Mouse (Mus musculus) stomach, embryonic 16.5 days (tissue): ENCODE measurements around the gene Cyp4x1. TPM values are rescaled to one million over a fixed set of nuclear protein-coding genes. Genes with fewer than 3 reads are reported as not detected.

Experiments used
- ATAC-seq: fragments of 200-750 bp; cut with Nextera tagmentation; 2 replicates; pipeline ENCODE4 v1.8.0; 2017; ENCODE audit warnings: moderate number of reproducible peaks, moderate TSS enrichment; ENCODE audit not compliant: insufficient read depth, low FRiP score
- H3K27ac ChIP-seq: fragments of 300-500 bp; sonication (generic); 2 replicates; pipeline ENCODE4 v1.5.1; 2014; ENCODE audit warnings: low read length
- H3K27me3 ChIP-seq: fragments of 300-500 bp; sonication (generic); 2 replicates; pipeline ENCODE4 v1.6.1; 2014; ENCODE audit warnings: low read length, control low read depth, mixed read lengths; ENCODE audit not compliant: control insufficient read depth, insufficient read depth
- H3K36me3 ChIP-seq: fragments of 300-500 bp; sonication (generic); 2 replicates; pipeline ENCODE4 v1.6.1; 2014; ENCODE audit warnings: low read length; ENCODE audit not compliant: control insufficient read depth, insufficient read depth
- H3K4me1 ChIP-seq: fragments of 300-500 bp; sonication (generic); 2 replicates; pipeline ENCODE4 v1.6.1; 2014; ENCODE audit warnings: low read length, control low read depth, mixed read lengths; ENCODE audit not compliant: control insufficient read depth, insufficient read depth
- H3K4me2 ChIP-seq: fragments of 300-500 bp; sonication (generic); 2 replicates; pipeline ENCODE4 v1.6.1; 2014; ENCODE audit warnings: low read depth, low read length, mixed read lengths
- H3K4me3 ChIP-seq: fragments of 300-500 bp; sonication (generic); replicated peaks from 2 replicates; pipeline ENCODE4 v1.5.1; 2014; ENCODE audit warnings: mild to moderate bottlenecking, low read length
- H3K9ac ChIP-seq: fragments of 300-500 bp; sonication (generic); 2 replicates; pipeline ENCODE4 v1.6.1; 2014; ENCODE audit warnings: low read length
- H3K9me3 ChIP-seq: fragments of 300-500 bp; sonication (generic); replicated peaks from 2 replicates; pipeline ENCODE4 v1.6.1; 2016; ENCODE audit warnings: low read length, control low read depth; ENCODE audit not compliant: control insufficient read depth
- WGBS: fragments of 180-500 bp; shearing (Covaris S2); extraction: QIAGEN DNeasy Blood & Tissue Kit; methylation state at CpG from one replicate; pipeline ENCODE4 v1.1.7; 2014; 5-methylcytosine and 5-hydroxymethylcytosine counted together
- polyA plus RNA-seq: library from polyadenylated mRNA; unstranded; fragments of >200 nt; fragmentation: Nextera tagmentation; extraction: Ambion mirVana; gene quantifications from 2 replicates; pipeline ENCODE4 v1.2.1, GENCODE M21; 2015

The Cyp4x1 gene
- polyA plus RNA-seq, 1 experiment from 2014 or later, result 0.61 TPM

DNA sequence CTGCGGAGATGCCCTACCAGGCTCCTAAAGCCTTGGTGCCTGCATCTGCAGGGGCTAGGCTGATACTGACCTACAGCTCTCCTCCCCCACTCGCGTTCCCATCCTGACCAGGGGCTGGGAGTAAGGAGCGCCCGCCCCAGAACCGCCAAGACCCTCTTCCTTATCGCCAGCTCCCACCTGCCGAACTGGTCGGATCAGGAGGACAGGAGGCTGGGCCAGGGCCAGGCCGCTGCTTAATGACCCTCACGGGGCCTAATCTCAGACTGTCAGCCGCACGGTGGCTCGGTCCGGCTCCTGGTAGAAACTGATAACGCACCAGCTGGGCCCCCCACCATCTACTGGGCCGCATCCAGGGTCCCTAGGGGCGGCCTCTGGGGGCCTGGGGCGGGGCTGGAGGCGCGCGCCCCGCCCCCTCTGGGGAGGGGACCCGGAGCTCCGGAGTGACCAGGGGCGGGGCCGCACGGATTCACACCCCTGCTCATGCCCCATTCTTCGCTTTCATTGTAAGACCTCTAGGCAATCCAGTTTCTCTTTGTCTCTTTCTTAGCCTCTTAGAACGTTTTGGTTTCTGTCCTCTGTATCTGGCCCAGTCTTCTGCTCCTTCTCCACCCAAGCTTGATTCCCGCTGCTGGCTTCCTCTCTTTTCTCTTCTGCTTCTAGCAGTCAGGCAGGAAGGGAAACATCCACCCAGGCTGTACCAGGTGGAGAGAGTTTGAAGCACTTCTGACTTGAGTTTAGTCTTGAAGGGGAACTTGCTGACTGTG, 38.2 kb downstream of the Cyp4x1 start:
- H3K9ac ChIP-seq, result peak overlapping the region; percentile 69

DNA sequence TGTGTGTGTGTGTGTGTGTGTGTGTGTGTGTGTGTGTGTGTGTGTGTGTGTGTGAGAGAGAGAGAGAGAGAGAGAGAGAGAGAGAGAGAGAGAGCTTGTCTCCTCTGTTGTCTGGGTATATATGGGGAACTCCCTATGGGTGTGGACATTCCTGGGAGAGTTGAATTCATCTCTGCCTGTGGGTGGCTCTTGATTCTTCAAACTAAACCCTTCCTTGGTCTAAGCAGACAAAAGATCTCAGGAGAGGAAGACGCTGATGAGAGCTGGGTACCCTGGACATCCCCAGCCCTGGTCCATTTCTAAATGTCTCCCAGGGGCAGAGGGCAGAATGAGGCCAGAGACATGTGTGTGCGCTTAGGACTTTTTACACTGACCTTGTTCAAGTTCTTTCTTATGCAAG, 40.0 kb downstream of the Cyp4x1 start:
- H3K4me1 ChIP-seq, result peaks cover 19% of the 10 kb centered on the region
- H3K4me3 ChIP-seq, result no peak overlapping the region
- no peak overlapping the region; the same call in 1 of the 2 replicates for H3K27ac ChIP-seq
- no peak for ATAC-seq
- H3K36me3 ChIP-seq, result no peaks in the 10 kb centered on the region
- 75% methylated on average over 2 of the region's 2 CpGs for WGBS
- H3K4me2 ChIP-seq, result no peak overlapping the region
- no peaks in the 10 kb centered on the region for H3K9me3 ChIP-seq
- no peak overlapping the region for H3K9ac ChIP-seq
- peaks cover 3% of the 10 kb centered on the region; the same call in 1 of the 2 replicates for H3K27me3 ChIP-seq

More for the DNA sequence above, 38.2 kb downstream of the Cyp4x1 start:
- peak; percentile 86 for ATAC-seq
- Histone ChIP-seq H3K9me3 (no peaks in the 10 kb centered on the region), H3K4me2 (peak overlapping the region; percentile 82), H3K27me3 (peaks cover 3% of the 10 kb centered on the region; the same call in 1 of the 2 replicates), H3K36me3 (no peaks in the 10 kb centered on the region), H3K27ac (peak overlapping the region; percentile 93), H3K4me1 (peaks cover 19% of the 10 kb centered on the region), H3K4me3 (peak overlapping the region; percentile 50)
- WGBS, result under 1% methylated on average over 31 of the region's 31 CpGs

DNA sequence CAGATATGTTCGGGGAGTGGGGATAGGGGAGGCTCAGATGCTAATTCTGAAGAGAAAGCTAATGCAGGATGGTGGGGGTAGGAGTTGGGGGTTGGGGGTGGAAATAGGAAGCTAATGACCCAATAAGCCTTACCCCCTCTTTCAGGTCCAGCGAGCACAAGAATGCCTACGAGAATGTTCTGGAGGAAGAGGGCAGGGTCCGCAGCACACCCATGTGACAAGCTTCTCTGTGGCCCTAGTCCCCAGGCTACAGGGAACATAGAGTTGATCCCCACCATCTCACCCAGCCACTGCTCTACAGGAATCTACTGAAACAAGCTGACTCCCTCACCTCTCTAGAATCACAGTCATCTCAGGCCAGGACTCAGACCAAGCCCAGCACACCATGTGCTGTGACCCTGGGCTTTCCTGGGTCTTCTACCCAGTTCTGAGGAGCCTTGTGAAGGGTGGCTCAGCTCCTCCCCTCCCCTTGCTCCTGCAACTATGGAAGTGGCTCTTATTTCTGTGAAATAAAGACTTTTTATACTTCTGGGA, 40.7 kb downstream of the Cyp4x1 start:
- peaks cover 3% of the 10 kb centered on the region; the same call in 1 of the 2 replicates for H3K27me3 ChIP-seq
- no peaks in the 10 kb centered on the region for H3K9me3 ChIP-seq
- ATAC-seq, result no peak
- H3K4me3 ChIP-seq, result no peak overlapping the region
- no peaks in the 10 kb centered on the region for H3K36me3 ChIP-seq
- no peak overlapping the region for H3K4me2 ChIP-seq
- no peak overlapping the region; the same call in 1 of the 2 replicates for H3K27ac ChIP-seq
- no peak overlapping the region for H3K9ac ChIP-seq
- peaks cover 19% of the 10 kb centered on the region for H3K4me1 ChIP-seq
- WGBS, result 81% methylated on average over 4 of the region's 4 CpGs

DNA sequence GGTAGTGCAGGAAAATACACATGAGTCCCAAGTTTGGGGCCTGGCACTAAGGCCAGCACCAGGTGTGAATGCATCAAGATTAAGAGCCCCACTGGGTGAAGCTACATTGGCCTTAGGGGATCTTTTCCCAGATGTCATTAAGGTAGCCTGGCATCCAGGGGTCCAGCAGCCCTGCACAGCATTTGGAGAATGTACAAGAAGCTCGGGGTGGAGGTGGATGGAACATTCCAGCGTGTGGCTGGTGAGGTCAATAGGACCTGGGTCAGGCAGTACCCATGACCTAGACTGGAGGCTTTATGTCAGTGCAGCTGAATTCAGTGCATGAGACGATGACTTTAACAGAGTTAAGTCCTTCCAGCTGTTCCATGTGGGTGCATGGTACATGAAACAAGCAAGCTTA, 42.3 kb downstream of the Cyp4x1 start:
- no peak overlapping the region for H3K4me2 ChIP-seq
- 76% methylated on average over 3 of the region's 3 CpGs for WGBS
- no peak overlapping the region for H3K9ac ChIP-seq
- H3K27me3 ChIP-seq, result no peaks in the 10 kb centered on the region; the same call in 1 of the 2 replicates
- peaks cover 16% of the 10 kb centered on the region for H3K4me1 ChIP-seq
- no peak overlapping the region for H3K4me3 ChIP-seq
- H3K27ac ChIP-seq, result no peak overlapping the region
- no peaks in the 10 kb centered on the region for H3K9me3 ChIP-seq
- H3K36me3 ChIP-seq, result no peaks in the 10 kb centered on the region
- ATAC-seq, result no peak

DNA sequence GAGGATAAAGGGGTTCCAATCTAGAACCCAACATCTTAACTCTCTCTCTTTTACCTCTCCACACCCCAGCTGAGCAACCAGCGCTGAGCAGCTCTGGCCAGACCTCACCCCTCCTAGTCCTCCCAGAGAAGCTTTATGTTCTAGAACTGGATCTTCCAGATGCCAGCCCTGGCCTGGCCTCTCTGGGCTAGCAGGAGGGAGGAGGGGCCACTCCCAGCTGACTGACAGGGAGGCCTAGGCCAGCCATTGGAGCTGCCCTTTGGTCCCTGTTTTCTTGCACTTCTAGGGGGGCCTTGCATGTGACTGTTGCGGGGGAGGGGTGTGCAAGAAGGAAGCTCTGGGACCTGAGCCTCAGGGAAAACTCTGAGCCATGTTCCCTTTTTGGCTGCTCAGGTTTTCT, 43.5 kb downstream of the Cyp4x1 start:
- Histone ChIP-seq H3K4me1 (peaks cover 6% of the 10 kb centered on the region; the same call in 1 of the 2 replicates), H3K4me2 (0 out of 2 replicates have a peak overlapping the region, but pooled peaks have one; percentile 10), H3K4me3 (no peak overlapping the region), H3K27ac (peak overlapping the region; percentile 54; the same call in 1 of the 2 replicates), H3K9ac (no peak overlapping the region), H3K36me3 (no peaks in the 10 kb centered on the region), H3K9me3 (no peaks in the 10 kb centered on the region), H3K27me3 (no peaks in the 10 kb centered on the region; the same call in 1 of the 2 replicates)
- 55% methylated on average over 2 of the region's 2 CpGs for WGBS
- ATAC-seq, result peak; percentile 74

DNA sequence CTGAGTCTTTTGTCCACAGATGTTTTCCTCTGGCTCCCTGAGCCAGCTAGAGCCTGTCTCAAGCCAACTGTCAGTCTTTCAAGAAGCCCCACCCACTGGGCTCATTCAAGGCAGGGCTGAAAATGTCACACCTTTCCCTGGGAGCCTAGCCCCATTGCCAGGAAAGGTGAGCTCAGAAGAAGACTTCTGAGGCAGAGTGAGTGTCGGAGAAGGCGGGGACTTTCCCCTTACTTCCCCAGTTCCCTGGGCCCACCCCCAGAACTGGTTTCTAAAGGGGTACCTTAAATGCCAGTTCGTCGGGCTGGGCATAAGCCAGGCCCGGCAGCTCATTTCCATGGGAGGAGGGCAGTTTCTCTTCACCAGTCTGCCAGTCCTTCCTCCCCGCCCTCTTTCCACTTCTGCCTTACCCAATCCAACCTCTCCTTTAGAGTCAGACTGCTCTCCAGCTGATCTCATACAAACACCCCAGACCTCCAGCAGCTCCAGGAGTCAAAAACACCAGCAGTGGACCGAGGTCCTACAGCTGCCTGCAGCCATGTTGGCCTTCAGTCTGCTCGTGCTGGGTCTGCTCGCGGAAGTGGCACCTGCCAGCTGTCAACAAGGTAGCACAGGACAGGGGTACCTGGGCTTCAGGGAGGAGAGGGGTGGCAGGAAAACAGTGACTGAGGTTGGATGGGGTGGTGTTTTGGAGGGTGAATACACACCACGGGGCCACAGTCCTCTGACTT, 45.3 kb downstream of the Cyp4x1 start, which contains the start of gene Pdzk1ip1:
Gene Pdzk1ip1 (plus strand): TSS at position 98 of the 728 bp plus-strand sequence.
- WGBS, result 15% methylated on average over 11 of the region's 11 CpGs
- H3K27me3 ChIP-seq, result no peaks in the 10 kb centered on the region; the same call in 1 of the 2 replicates
- peak; percentile 76 for ATAC-seq
- 0 out of 2 replicates have a peak, but pooled peaks cover 2% of the 10 kb centered on the region for H3K4me1 ChIP-seq
- H3K9me3 ChIP-seq, result no peaks in the 10 kb centered on the region
- no peaks in the 10 kb centered on the region for H3K36me3 ChIP-seq
- peak within 1 kb of the TSS; percentile 47 for H3K4me2 ChIP-seq
- peak within 1 kb of the TSS; percentile 84 for H3K27ac ChIP-seq
- H3K9ac ChIP-seq, result peak within 1 kb of the TSS; percentile 66
- H3K4me3 ChIP-seq, result peak within 1 kb of the TSS; percentile 43

DNA sequence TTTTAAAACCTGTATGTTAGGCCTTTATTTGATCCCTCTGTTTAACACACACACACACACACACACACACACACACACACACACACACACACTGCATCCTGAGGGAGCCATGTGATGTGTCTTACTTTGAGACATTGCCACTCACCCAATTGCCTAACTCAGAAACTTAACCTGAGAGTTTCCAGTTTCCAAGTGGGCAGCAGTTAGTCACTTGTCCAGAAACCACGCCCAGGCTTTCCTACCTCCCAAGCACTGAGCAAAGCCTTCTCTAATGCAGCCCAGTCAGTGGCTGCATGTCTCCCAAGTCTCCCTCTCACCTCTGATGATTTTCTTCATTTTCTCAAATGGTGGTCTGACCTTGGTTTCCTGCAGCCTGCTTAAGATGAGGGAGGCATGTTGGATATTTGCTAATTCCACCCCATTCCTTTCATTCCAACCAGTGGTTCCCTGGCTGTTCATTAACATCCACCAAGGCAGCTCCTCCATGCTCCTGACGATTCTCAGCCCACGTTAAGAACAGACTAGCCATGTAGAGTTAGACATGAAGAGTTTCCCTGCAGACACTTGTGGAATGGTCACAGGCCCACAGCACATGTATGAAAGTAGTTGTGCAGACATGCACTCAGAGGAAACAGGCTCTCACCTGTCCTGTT, 47.2 kb downstream of the Cyp4x1 start:
- Histone ChIP-seq H3K4me2 (no peak overlapping the region), H3K27me3 (no peaks in the 10 kb centered on the region; the same call in 1 of the 2 replicates), H3K36me3 (no peaks in the 10 kb centered on the region), H3K9ac (no peak overlapping the region), H3K9me3 (no peaks in the 10 kb centered on the region), H3K27ac (no peak overlapping the region), H3K4me1 (0 out of 2 replicates have a peak, but pooled peaks cover 2% of the 10 kb centered on the region), H3K4me3 (no peak overlapping the region)
- no peak for ATAC-seq
- 40% methylated on average over 3 of the region's 3 CpGs for WGBS

DNA sequence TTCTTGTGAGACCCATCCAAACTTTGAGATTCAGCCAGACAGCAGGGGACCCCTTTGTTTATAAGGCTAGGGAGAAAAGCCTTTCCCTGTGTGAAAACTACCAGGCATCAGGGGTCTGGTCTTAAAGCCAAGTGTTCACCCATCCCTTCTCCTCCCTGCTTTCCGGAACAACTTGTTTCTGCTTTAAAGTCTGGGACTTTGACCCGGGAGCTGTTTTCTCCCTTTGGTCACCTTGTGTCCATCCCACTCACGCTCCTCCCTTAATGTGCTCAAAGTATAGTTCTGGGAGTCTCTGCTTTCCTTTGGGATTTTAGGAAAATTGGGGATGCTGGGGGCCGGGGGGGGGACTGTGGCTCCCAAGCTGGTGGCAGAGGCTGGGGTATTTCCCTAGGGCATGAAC, 47.8 kb downstream of the Cyp4x1 start:
- Histone ChIP-seq H3K4me3 (no peak overlapping the region), H3K36me3 (no peaks in the 10 kb centered on the region), H3K27me3 (no peaks in the 10 kb centered on the region; the same call in 1 of the 2 replicates), H3K9me3 (no peaks in the 10 kb centered on the region), H3K4me2 (no peak overlapping the region), H3K9ac (no peak overlapping the region; the same call in 1 of the 2 replicates), H3K27ac (no peak overlapping the region), H3K4me1 (0 out of 2 replicates have a peak, but pooled peaks cover 2% of the 10 kb centered on the region)
- WGBS, result 66% methylated on average over 4 of the region's 4 CpGs
- ATAC-seq, result no peak
